ENCODE assay signal across 8 mouse cellular contexts in genomic region chr14:55559799-55560201, GRCm38 (mm10). TPM values are rescaled to one million over a fixed set of nuclear protein-coding genes. Genes with fewer than 3 reads are reported as not detected.
DNase-seq lines count a peak whose midpoint lies in the region; ATAC-seq lines count a peak whose summit lies in the region.

Gene Dcaf11, plus strand, starts transcription at chr14:55560006.

- H3K9me3 ChIP-seq in heart, embryonic 14.5 days (ENCODE audit: control insufficient read depth, low read length): no peaks in the 10 kb centered on the region
- no peaks in the 10 kb centered on the region for H3K9me3 ChIP-seq in liver, embryonic 13.5 days (replicated peaks)
- H3K9me3 ChIP-seq in stomach, embryonic 16.5 days (replicated peaks; ENCODE audit: control insufficient read depth, low read length): no peaks in the 10 kb centered on the region

- H3K4me2 ChIP-seq in heart, embryonic 14.5 days (ENCODE audit: low read length): peak within 1 kb of the TSS; percentile 65
- peak within 1 kb of the TSS; percentile 89 for H3K4me2 ChIP-seq in liver, embryonic 13.5 days
- peak within 1 kb of the TSS; percentile 86 for H3K4me2 ChIP-seq in stomach, embryonic 16.5 days (ENCODE audit: low read depth, low read length)

- ATAC-seq in heart, embryonic 14.5 days (ENCODE audit: insufficient number of reproducible peaks, insufficient read depth, low FRiP score, low read depth): peak; percentile 74
- peak; percentile 79 for ATAC-seq in liver, embryonic 13.5 days (ENCODE audit: low read depth)
- ATAC-seq in stomach, embryonic 16.5 days (ENCODE audit: insufficient read depth, low FRiP score): peak; percentile 82

- peak; percentile 91 for DNase-seq in CD4-positive, CD25-positive, alpha-beta regulatory T cell, adult 2 months (ENCODE audit: low read depth, low spot score)
- DNase-seq in fibroblast of lung, adult 2 months (ENCODE audit: low read depth): peak; percentile 75
- DNase-seq in kidney, postnatal 14 days: peak; percentile 96
- peak; percentile 89 for DNase-seq in liver, embryonic 13.5 days
- DNase-seq in neural tube, embryonic 10.5 days (ENCODE audit: extremely low spot score, low spot score): peak; percentile 93

- 0% methylated on average over 27 of the region's 27 CpGs for WGBS in heart, embryonic 14.5 days
- WGBS in liver, embryonic 13.5 days (ENCODE audit: insufficient replicate concordance): under 1% methylated on average over 27 of the region's 27 CpGs
- under 1% methylated on average over 27 of the region's 27 CpGs for WGBS in stomach, embryonic 16.5 days

- peak within 1 kb of the TSS; percentile 90 for H3K4me3 ChIP-seq in brown adipose tissue, adult 24 weeks (ENCODE audit: insufficient read depth, low read depth, low read length)
- peak within 1 kb of the TSS; percentile 60 to 75 for H3K4me3 ChIP-seq in heart, embryonic 14.5 days (ENCODE audit: control insufficient read depth in 1 of 2, insufficient read depth in 1 of 2, low read depth in 1 of 2, low read length in 2 of 2)
- H3K4me3 ChIP-seq in liver, embryonic 13.5 days (replicated peaks): peak within 1 kb of the TSS; percentile 78
- H3K4me3 ChIP-seq in stomach, embryonic 16.5 days (replicated peaks; ENCODE audit: low read length): peak within 1 kb of the TSS; percentile 64

- H3K36me3 ChIP-seq in heart, embryonic 14.5 days (ENCODE audit: control insufficient read depth, insufficient read depth, low read length): peaks cover 22% of the 10 kb centered on the region
- peaks cover 29% of the 10 kb centered on the region for H3K36me3 ChIP-seq in liver, embryonic 13.5 days
- H3K36me3 ChIP-seq in stomach, embryonic 16.5 days (ENCODE audit: control insufficient read depth, insufficient read depth, low read length): no peaks in the 10 kb centered on the region

- H3K9ac ChIP-seq in heart, embryonic 14.5 days (ENCODE audit: low read length): peak within 1 kb of the TSS; percentile 92
- peak within 1 kb of the TSS; percentile 93 for H3K9ac ChIP-seq in liver, embryonic 13.5 days
- H3K9ac ChIP-seq in stomach, embryonic 16.5 days (ENCODE audit: low read length): peak within 1 kb of the TSS; percentile 80

- H3K4me1 ChIP-seq in brown adipose tissue, adult 24 weeks (ENCODE audit: control insufficient read depth, insufficient read depth, insufficient read length, low read length): peaks cover 7% of the 10 kb centered on the region
- H3K4me1 ChIP-seq in heart, embryonic 14.5 days (ENCODE audit: control insufficient read depth in 2 of 2, insufficient read depth in 2 of 2, low read length in 2 of 2): peaks cover 7 to 13% of the 10 kb centered on the region in 2 experiments
- H3K4me1 ChIP-seq in liver, embryonic 13.5 days (replicated peaks): peaks cover 60% of the 10 kb centered on the region
- H3K4me1 ChIP-seq in stomach, embryonic 16.5 days (ENCODE audit: control insufficient read depth, insufficient read depth, low read length): peaks cover 19% of the 10 kb centered on the region

- H3K27ac ChIP-seq in brown adipose tissue, adult 24 weeks (replicated peaks; ENCODE audit: low read depth, low read length): peak within 1 kb of the TSS; percentile 98
- peak within 1 kb of the TSS; percentile 96 to 100 for H3K27ac ChIP-seq in heart, embryonic 14.5 days (replicated peaks in 1 of 2; ENCODE audit: control insufficient read depth in 1 of 2, insufficient read depth in 1 of 2, low read depth in 2 of 2, low read length in 2 of 2)
- H3K27ac ChIP-seq in liver, embryonic 13.5 days: peak within 1 kb of the TSS; percentile 99
- peak within 1 kb of the TSS; percentile 97 for H3K27ac ChIP-seq in stomach, embryonic 16.5 days (ENCODE audit: low read length)

- no peaks in the 10 kb centered on the region for H3K27me3 ChIP-seq in heart, embryonic 14.5 days (ENCODE audit: control insufficient read depth, insufficient read depth, low read length)
- H3K27me3 ChIP-seq in liver, embryonic 13.5 days: no peaks in the 10 kb centered on the region
- H3K27me3 ChIP-seq in stomach, embryonic 16.5 days (ENCODE audit: control insufficient read depth, insufficient read depth, low read length): no peaks in the 10 kb centered on the region

RNA-seq across cellular contexts. Expression of gene Dcaf11, which starts in this region (rescaled TPM):
- 45.4 and 56.7 TPM in 2 replicates for polyA plus RNA-seq in brown adipose tissue, adult 24 weeks (2012; ENCODE audit: insufficient read depth, insufficient read length, missing spikeins)
- 68.1 and 74.1 TPM in 2 replicates for polyA plus RNA-seq in heart, embryonic 14.5 days (2014; fragmentation: Nextera tagmentation; extraction: Ambion mirVana)
- 48.9 and 59.1 TPM in 2 replicates for polyA plus RNA-seq in liver, embryonic 13.5 days (2015; fragmentation: Nextera tagmentation; extraction: Ambion mirVana)
- 76.7 and 77.6 TPM in 2 replicates for polyA plus RNA-seq in stomach, embryonic 16.5 days (2015; fragmentation: Nextera tagmentation; extraction: Ambion mirVana)

Comparison
In these comparisons a context has a peak if more than half of its experiments do, and no peak if none do; other contexts are left out.
1. Peak in every context shown above with its lines: DNase-seq, ATAC-seq, H3K4me3 ChIP-seq and H3K27ac ChIP-seq.